Mouse (Mus musculus) forebrain, postnatal 0 days (tissue): ENCODE data around the gene Smim27. TPM values are rescaled to one million over a fixed set of nuclear protein-coding genes. Genes with fewer than 3 reads are reported as not detected.
A peak's percentile ranks its signal among the peaks of the same experiment; 100 is the strongest.

ENCODE experiments used
- ATAC-seq: fragments of 200-750 bp; cut with Nextera tagmentation; 2 replicates; pipeline ENCODE4 v1.8.0; 2017; ENCODE audit warnings: mild to moderate bottlenecking, moderate library complexity
- DNase-seq: peaks from one replicate; pipeline ENCODE4 v3.0.0-alpha.2; 2015
- H3K27ac ChIP-seq: fragments of 300-500 bp; sonication (generic); 2 replicates; pipeline ENCODE4 v1.5.1; 2014; ENCODE audit warnings: low read depth, mild to moderate bottlenecking, antibody characterized with exemption, low read length, moderate library complexity, mixed read lengths
- H3K27me3 ChIP-seq: fragments of 300-500 bp; sonication (generic); 2 replicates; pipeline ENCODE4 v1.6.1; 2014; ENCODE audit warnings: mild to moderate bottlenecking, low read length, mixed read lengths; ENCODE audit not compliant: insufficient read depth
- H3K36me3 ChIP-seq: fragments of 300-500 bp; sonication (generic); 2 replicates; pipeline ENCODE4 v1.6.1; 2014; ENCODE audit warnings: mild to moderate bottlenecking, moderate library complexity; ENCODE audit not compliant: insufficient read depth
- H3K4me1 ChIP-seq: fragments of 300-500 bp; sonication (generic); 2 replicates; pipeline ENCODE4 v1.6.1; 2014; ENCODE audit warnings: antibody characterized with exemption; ENCODE audit not compliant: insufficient read depth
- H3K4me2 ChIP-seq: fragments of 300-500 bp; sonication (generic); 2 replicates; pipeline ENCODE4 v1.6.1; 2014; ENCODE audit warnings: low read depth, mild to moderate bottlenecking, moderate library complexity
- H3K4me3 ChIP-seq: fragments of 300-500 bp; sonication (generic); 2 replicates; pipeline ENCODE4 v1.5.1; 2014; ENCODE audit warnings: low read depth, low read length, mixed read lengths
- H3K9ac ChIP-seq: fragments of 300-500 bp; sonication (generic); 2 replicates; pipeline ENCODE4 v1.6.1; 2014; ENCODE audit warnings: mild to moderate bottlenecking
- H3K9me3 ChIP-seq: fragments of 300-500 bp; sonication (generic); 2 replicates; pipeline ENCODE4 v1.6.1; 2016; ENCODE audit warnings: low read length
- CTCF ChIP-seq: sonication (generic); IDR thresholded peaks from 2 replicates; pipeline ENCODE4 v1.5.1; 2016; ENCODE audit warnings: antibody characterized with exemption, control low read depth, low read depth
- WGBS: fragments of 180-500 bp; shearing (Covaris S2); extraction: QIAGEN DNeasy Blood & Tissue Kit; methylation state at CpG from one replicate; pipeline ENCODE4 v1.1.7; 2014; 5-methylcytosine and 5-hydroxymethylcytosine counted together
- polyA plus RNA-seq: library from polyadenylated mRNA; unstranded; fragments of >200 nt; fragmentation: Nextera tagmentation; extraction: Ambion mirVana; gene quantifications from 2 replicates; pipeline ENCODE4 v1.2.1, GENCODE M21; 2015
- total RNA-seq: library from RNA; depleted of rRNA; stranded (reverse); fragments of >200 nt; gene quantifications from 2 replicates; pipeline ENCODE4 v1.2.3, GENCODE M21; 2014

Gene Smim27
- total and polyA plus RNA-seq, 2 experiments from 2014 or later: 3.8 to 17.0 TPM

DNA sequence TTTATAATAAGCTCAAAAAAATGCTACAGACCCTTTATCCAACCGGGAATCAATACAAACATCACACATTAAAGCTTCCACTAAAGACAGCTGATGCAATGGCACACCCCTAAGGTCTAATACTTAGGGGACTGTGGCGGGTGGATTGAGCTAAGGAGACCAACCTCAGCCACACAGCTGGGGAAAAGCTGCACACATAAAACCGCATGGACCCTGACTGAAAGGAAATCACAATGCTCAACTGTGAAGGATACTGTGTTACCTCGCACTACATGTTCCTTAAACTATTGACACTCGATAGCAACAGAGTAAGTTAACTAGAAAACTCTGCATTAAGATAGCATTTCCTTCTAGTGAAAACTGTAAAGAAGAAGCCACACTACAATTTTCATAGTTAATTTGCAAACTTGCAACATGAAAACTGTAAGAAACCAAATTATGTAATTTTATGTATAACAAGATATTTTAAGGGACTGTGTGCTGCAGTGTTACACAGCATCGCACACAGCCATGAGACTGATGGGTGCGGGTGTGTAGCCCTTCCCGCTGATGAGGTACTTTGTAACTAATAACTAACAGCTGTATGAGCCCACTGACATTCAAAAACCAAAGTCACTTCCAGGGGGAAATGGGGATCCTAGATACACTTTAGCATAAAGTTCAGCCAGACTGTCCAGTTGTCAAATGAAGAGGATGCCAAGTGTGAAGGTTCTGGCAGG lies 14.8 kb upstream of the Smim27 start:
- Histone ChIP-seq H3K4me1 (no peaks in the 10 kb centered on the region), H3K27ac (no peak overlapping the region), H3K9ac (no peak overlapping the region), H3K4me3 (no peak overlapping the region), H3K4me2 (no peak overlapping the region), H3K9me3 (no peaks in the 10 kb centered on the region), H3K36me3 (peaks cover 4% of the 10 kb centered on the region; the same call in 1 of the 2 replicates), H3K27me3 (no peaks in the 10 kb centered on the region)
- DNase-seq (no peak), ATAC-seq (no peak)
- TF ChIP-seq CTCF: no peak
- WGBS: 86% methylated on average over 8 of the region's 8 CpGs

DNA sequence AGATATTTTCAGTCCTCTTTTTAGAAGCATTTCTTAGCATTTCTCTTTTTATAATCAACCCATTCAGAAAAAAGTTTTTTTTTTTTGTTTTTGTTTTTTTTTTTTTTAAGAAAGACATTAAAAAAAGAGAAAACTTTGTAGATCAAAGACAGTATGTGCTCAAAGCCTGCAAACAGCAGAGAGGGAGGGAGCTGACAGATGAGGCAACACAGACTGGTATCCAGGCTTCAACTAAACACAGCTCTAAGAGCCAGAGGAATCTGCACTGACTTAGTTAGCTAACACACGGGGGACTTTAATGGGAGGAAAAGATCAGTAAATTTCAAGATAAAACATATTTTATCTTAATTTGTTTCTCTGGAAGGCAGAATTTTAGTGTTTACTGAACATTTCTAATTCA lies 5.1 kb upstream of the Smim27 start:
- Histone ChIP-seq H3K27ac (no peak overlapping the region), H3K4me3 (no peak overlapping the region), H3K4me2 (no peak overlapping the region), H3K27me3 (no peaks in the 10 kb centered on the region), H3K9ac (no peak overlapping the region), H3K9me3 (no peaks in the 10 kb centered on the region), H3K36me3 (peaks cover 38% of the 10 kb centered on the region), H3K4me1 (no peaks in the 10 kb centered on the region)
- no peak for TF ChIP-seq CTCF
- 78% methylated on average over 1 of the region's 1 CpGs for WGBS
- DNase-seq (no peak), ATAC-seq (no peak)

GRCm38 (mm10) chr4:40267681-40268080 lies 1.7 kb upstream of the Smim27 start:
- Histone ChIP-seq H3K27ac (peak overlapping the region; percentile 73), H3K36me3 (peaks cover 9% of the 10 kb centered on the region), H3K9ac (peak overlapping the region; percentile 81), H3K4me3 (peak overlapping the region; percentile 66), H3K4me1 (no peaks in the 10 kb centered on the region), H3K9me3 (no peaks in the 10 kb centered on the region), H3K4me2 (peak overlapping the region; percentile 81), H3K27me3 (no peaks in the 10 kb centered on the region)
- 66% methylated on average over 7 of the region's 7 CpGs for WGBS
- DNase-seq: no peak
- no peak for ATAC-seq
- TF ChIP-seq CTCF: no peak

DNA sequence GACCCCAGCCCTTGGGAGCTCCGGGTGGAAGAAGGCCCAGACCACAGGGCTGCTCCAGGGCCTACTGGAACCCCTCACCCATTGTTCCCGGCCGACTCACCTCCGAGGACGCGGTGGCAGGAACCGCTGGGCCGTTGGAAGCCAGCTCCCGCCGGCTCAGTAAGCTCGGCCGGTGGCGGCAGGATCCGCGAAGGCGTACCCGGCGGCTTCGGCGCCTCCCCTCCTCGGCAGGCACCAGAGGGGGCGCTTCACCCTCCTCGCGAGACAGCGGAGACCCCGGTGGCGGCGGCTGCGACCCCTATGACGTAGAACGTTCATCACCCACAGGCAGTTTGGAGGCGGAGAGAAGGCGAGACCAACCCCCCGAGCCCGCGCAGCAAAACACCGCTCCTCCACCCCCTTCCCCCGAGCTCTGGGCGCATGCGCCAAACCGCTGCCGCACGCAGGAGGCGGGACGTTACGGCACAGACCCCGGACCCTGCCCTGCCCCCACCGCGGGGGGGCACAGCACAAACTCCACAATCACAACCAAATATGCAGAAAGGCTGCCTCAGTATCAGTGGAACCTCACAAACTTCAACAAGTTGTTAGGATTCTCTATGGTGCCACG lies 1.1 kb upstream of the Smim27 start:
- ATAC-seq (peak; percentile 89), DNase-seq (peak; percentile 96)
- Histone ChIP-seq H3K27ac (peak overlapping the region; percentile 95), H3K9me3 (no peaks in the 10 kb centered on the region), H3K4me1 (no peaks in the 10 kb centered on the region), H3K27me3 (no peaks in the 10 kb centered on the region), H3K4me3 (peak overlapping the region; percentile 66), H3K9ac (peak overlapping the region; percentile 81), H3K36me3 (peaks cover 7% of the 10 kb centered on the region; the same call in 1 of the 2 replicates), H3K4me2 (peak overlapping the region; percentile 81)
- TF ChIP-seq CTCF: peak; percentile 65
- under 1% methylated on average over 49 of the region's 50 CpGs for WGBS

DNA sequence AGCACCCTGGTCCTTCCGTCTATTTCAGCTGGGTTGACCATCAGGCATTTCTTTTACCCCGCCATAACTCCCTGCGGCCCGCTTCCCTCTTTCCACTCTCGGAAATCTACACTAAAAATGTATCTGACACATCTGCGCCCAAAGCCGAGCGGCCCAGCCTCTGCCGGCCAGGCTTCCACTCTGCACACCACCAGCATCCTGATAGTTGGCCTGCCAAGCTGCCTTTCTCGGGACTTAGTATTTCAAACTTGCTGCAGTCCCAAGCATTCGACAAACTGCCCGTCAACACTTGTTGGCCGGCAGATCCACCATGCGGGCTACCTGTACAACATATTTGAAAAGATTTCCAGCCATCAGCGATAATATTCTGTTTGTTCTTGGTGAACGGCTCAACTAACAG lies 544 bp upstream of the Smim27 start:
- H3K36me3 ChIP-seq: peaks cover 7% of the 10 kb centered on the region; the same call in 1 of the 2 replicates
- H3K9me3 ChIP-seq: no peaks in the 10 kb centered on the region
- DNase-seq (no peak), ATAC-seq (no peak)
- peak overlapping the region; percentile 95 for H3K27ac ChIP-seq
- WGBS: under 1% methylated on average over 16 of the region's 16 CpGs
- H3K4me2 ChIP-seq: peak overlapping the region; percentile 81
- H3K9ac ChIP-seq: peak overlapping the region; percentile 81
- no peaks in the 10 kb centered on the region for H3K4me1 ChIP-seq
- TF ChIP-seq CTCF: no peak
- peak overlapping the region; percentile 66 for H3K4me3 ChIP-seq
- no peaks in the 10 kb centered on the region for H3K27me3 ChIP-seq

- peaks cover 11% of the 10 kb centered on the region; the same call in 1 of the 2 replicates for H3K36me3 ChIP-seq
- H3K4me2 ChIP-seq: peak overlapping the region; percentile 84
- 2% methylated on average over 21 of the region's 21 CpGs for WGBS
- no peaks in the 10 kb centered on the region for H3K27me3 ChIP-seq
- TF ChIP-seq CTCF: no peak
- peak overlapping the region; percentile 80 for H3K9ac ChIP-seq
- no peak for DNase-seq
- ATAC-seq: peak; percentile 57
- H3K4me3 ChIP-seq: peak overlapping the region; percentile 79
- H3K4me1 ChIP-seq: no peaks in the 10 kb centered on the region
- H3K9me3 ChIP-seq: no peaks in the 10 kb centered on the region
- 0 out of 2 replicates have a peak overlapping the region, but pooled peaks have one; percentile 35 for H3K27ac ChIP-seq
Measured at GRCm38 (mm10) chr4:40278880-40279275, 9.5 kb downstream of the Smim27 start.
